Mouse (Mus musculus) midbrain, embryonic 16.5 days (tissue): ENCODE data around the gene Nudt3. TPM values are rescaled to one million over a fixed set of nuclear protein-coding genes. Genes with fewer than 3 reads are reported as not detected.
"Not testable (repeated sequence)": the region's sequence is repeated elsewhere in the genome, so short reads cannot be mapped to it uniquely, and the experiment has no call there.

Experiments used
- ATAC-seq: fragments of 200-750 bp; cut with Nextera tagmentation; 2 replicates; pipeline ENCODE4 v1.8.0; 2017; ENCODE audit warnings: moderate TSS enrichment
- H3K27ac ChIP-seq: fragments of 300-500 bp; sonication (generic); 2 replicates; pipeline ENCODE4 v1.5.1; 2014; ENCODE audit warnings: mild to moderate bottlenecking, low read length, mixed read lengths
- H3K27me3 ChIP-seq: fragments of 300-500 bp; sonication (generic); 2 replicates; pipeline ENCODE4 v1.6.1; 2014; ENCODE audit warnings: low read depth, low read length, mixed read lengths; ENCODE audit not compliant: control insufficient read depth, insufficient read depth
- H3K36me3 ChIP-seq: fragments of 300-500 bp; sonication (generic); 2 replicates; pipeline ENCODE4 v1.6.1; 2014; ENCODE audit warnings: mild to moderate bottlenecking, low read length, moderate library complexity, mixed read lengths; ENCODE audit not compliant: control insufficient read depth, insufficient read depth
- H3K4me1 ChIP-seq: fragments of 300-500 bp; sonication (generic); 2 replicates; pipeline ENCODE4 v1.6.1; 2014; ENCODE audit warnings: mild to moderate bottlenecking, low read length, mixed read lengths; ENCODE audit not compliant: control insufficient read depth, insufficient read depth
- H3K4me2 ChIP-seq: fragments of 300-500 bp; sonication (generic); 2 replicates; pipeline ENCODE4 v1.6.1; 2014; ENCODE audit warnings: mild to moderate bottlenecking, low read length, mixed read lengths
- H3K4me3 ChIP-seq: fragments of 300-500 bp; sonication (generic); 2 replicates; pipeline ENCODE4 v1.5.1; 2014; ENCODE audit warnings: low read depth, mild to moderate bottlenecking, low read length, moderate library complexity, mixed read lengths
- H3K9ac ChIP-seq: fragments of 300-500 bp; sonication (generic); 2 replicates; pipeline ENCODE4 v1.6.1; 2014; ENCODE audit warnings: low read depth, low read length, mixed read lengths
- H3K9me3 ChIP-seq: fragments of 300-500 bp; sonication (generic); replicated peaks from 2 replicates; pipeline ENCODE4 v1.6.1; 2014; ENCODE audit warnings: mild to moderate bottlenecking, low read length, mixed read lengths; ENCODE audit not compliant: control insufficient read depth, poor library complexity, severe bottlenecking
- WGBS: fragments of 180-500 bp; shearing (Covaris S2); extraction: QIAGEN DNeasy Blood & Tissue Kit; methylation state at CpG from one replicate; pipeline ENCODE4 v1.1.7; 2014; 5-methylcytosine and 5-hydroxymethylcytosine counted together
- polyA plus RNA-seq: library from polyadenylated mRNA; unstranded; fragments of >200 nt; fragmentation: Nextera tagmentation; extraction: Ambion mirVana; gene quantifications from 2 replicates; pipeline ENCODE4 v1.2.1, GENCODE M21; 2015

Gene Nudt3
- polyA plus RNA-seq, 1 experiment from 2014 or later: 246 TPM

DNA sequence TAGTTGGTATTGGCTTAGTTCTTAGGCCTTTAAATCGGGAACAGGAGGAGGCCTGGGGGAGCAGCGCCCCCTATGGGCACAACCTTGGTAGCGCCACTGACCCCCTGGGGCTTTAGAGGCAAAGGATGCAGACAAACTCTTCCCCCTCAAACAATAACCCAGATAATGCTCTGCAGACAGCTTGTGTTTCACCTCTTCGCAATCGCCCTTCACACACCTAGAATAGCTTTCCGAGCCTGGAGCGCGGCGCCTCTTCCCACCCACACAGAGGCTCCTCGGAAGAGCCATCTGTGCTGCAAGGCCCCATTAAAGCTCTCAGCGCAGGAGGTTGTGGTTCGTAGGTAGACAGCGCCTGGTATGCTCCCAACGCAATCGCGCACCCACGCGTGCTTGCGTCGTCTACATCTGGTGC lies 15.6 kb upstream of the Nudt3 start:
- no peak for ATAC-seq
- Histone ChIP-seq H3K9me3 (no peaks in the 10 kb centered on the region), H3K4me2 (no peak overlapping the region), H3K9ac (no peak overlapping the region), H3K36me3 (no peaks in the 10 kb centered on the region), H3K4me3 (no peak overlapping the region), H3K27ac (no peak overlapping the region), H3K4me1 (peaks cover 10% of the 10 kb centered on the region), H3K27me3 (no peaks in the 10 kb centered on the region)
- WGBS: 80% methylated on average over 20 of the region's 20 CpGs

DNA sequence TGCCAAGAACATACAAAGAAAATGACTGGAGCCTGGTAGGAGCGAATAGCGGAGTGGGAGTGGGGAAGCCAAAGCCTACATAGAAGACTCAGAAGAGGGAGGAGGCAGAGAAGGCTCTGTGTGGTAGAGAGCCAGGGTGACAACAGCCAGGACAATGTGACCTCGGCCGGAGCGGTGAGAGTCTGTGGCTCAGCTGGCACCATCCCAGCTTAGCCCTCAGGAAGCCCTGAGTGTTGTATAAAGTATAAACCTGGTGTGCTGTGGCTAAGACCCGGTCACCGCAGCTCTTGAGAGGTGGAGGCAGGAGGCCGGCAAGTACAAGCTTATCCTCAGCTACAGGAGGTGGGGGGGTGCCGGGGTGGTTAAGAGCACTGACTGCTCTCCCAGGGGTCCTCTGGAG lies 14.0 kb upstream of the Nudt3 start:
- 63% methylated on average over 9 of the region's 9 CpGs for WGBS
- no peak overlapping the region for H3K4me2 ChIP-seq
- no peak for ATAC-seq
- peaks cover 4% of the 10 kb centered on the region; the same call in 1 of the 2 replicates for H3K36me3 ChIP-seq
- peaks cover 13% of the 10 kb centered on the region for H3K4me1 ChIP-seq
- no peak overlapping the region for H3K4me3 ChIP-seq
- H3K27me3 ChIP-seq: no peaks in the 10 kb centered on the region
- no peak overlapping the region for H3K27ac ChIP-seq
- no peaks in the 10 kb centered on the region for H3K9me3 ChIP-seq
- no peak overlapping the region for H3K9ac ChIP-seq

DNA sequence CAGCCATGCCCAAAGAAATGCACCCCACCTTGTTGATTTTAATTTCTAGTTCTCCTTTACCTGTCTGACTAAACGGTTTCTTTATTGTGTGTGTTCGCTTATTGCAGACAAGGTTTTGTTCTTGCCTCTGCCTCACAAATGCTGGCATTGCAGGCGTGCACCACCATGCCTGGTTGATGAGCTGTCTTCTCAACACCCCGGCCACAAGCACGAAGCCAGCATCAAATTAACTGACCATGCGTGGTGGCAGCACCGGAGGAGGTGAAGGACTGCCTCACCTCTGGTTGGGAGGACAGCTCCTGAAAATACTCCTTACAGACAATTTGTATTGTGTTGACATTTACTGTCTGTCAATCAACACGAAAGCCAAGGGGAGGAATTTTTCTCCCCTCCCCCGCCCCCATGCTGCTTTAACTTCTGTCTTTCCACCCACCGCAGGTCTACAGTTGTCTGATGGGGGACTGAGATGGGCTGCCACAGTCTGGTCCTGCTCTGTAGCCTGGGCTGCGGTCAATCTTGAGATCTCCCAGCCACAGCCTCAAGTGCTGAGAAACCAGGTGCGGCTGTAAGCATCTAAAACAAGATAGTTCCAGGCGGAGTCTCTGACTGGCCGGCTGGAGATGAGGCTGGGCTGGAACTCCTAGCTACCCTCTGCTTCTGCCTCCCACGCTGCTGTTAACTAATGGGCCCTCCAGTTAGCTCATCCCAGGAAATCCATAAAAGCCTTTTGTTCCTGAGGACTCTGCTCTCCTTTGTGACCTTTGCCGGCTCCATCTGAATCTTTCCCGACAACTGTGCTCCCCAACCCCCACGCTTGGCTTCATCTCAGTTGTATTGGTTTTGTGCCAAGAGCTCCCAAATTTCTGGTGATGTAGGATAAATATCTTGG lies 13.1 kb upstream of the Nudt3 start, which contains the start of gene Rps10:
Rps10 (minus strand) TSS at position 538 of the 889 bp plus-strand sequence.
- Histone ChIP-seq H3K4me1 (peaks cover 13% of the 10 kb centered on the region), H3K27me3 (no peaks in the 10 kb centered on the region), H3K4me3 (peak within 1 kb of the TSS; percentile 87), H3K9ac (peak within 1 kb of the TSS; percentile 91; the same call in 1 of the 2 replicates), H3K36me3 (peaks cover 12% of the 10 kb centered on the region), H3K27ac (peak within 1 kb of the TSS; percentile 92), H3K4me2 (peak within 1 kb of the TSS; percentile 80), H3K9me3 (no peaks in the 10 kb centered on the region)
- WGBS: 48% methylated on average over 18 of the region's 18 CpGs
- ATAC-seq: no peak

DNA sequence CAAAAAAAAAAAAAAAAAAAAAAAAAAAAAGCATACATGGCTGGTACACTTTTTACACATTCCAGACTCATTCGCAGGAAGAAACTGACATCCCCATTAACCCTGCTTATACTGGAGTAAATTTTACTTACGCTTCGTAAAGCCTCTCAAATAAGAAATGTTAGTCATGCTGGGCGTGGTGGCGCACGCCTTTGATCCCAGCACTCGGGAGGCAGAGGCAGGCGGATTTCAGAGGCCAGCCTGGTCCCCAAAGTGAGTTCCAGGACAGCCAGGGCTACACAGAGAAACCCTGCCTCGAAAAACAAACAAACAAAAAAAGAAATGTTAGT lies 12.2 kb upstream of the Nudt3 start:
- peak overlapping the region; percentile 91 for H3K9ac ChIP-seq
- H3K27ac ChIP-seq: peak overlapping the region; percentile 92
- H3K36me3 ChIP-seq: peaks cover 19% of the 10 kb centered on the region
- H3K4me1 ChIP-seq: peaks cover 13% of the 10 kb centered on the region
- H3K4me2 ChIP-seq: peak overlapping the region; percentile 80
- not testable (repeated sequence) for ATAC-seq, H3K27me3 ChIP-seq, H3K9me3 ChIP-seq
- 46% methylated on average over 9 of the region's 9 CpGs for WGBS
- H3K4me3 ChIP-seq: peak overlapping the region; percentile 87

DNA sequence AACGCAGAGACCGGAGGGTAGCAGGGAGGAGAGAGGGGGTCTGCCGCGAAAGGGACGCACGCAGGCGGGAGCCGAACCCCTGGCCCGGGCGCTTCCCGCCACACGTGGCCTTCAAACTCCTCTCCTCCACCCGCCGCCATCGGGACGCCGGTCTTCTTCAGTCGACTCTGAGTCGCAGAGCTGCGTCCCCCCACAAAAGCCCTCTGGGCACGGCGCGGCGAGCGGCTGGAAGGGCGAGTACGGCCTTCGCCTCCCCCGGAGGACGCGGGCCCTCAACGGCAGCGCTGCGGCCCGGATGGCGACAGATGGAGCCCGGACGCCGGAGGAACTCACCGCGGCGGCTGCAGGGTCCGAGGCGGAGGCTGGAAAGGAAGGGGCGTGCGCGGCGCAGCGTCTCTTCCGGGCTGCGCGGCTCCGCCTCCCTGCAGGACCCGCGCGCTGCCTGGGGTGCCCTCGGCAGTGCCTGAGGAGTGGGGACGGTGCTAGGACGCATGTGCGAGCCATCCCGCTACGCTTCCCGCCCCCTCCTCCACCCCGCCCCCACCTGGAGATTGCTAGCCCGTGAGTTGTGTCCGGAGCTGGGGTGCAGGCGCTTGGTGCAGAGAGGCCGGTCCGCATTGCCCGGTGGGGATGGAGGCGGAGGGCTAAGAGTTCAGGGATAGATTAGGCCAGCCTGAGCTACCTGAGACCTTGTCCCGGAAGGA lies 11.7 kb upstream of the Nudt3 start, which contains the start of gene RPS10-NUDT3:
RPS10-NUDT3 (minus strand) TSS at position 352 of the 704 bp plus-strand sequence.
- H3K36me3 ChIP-seq: peaks cover 20% of the 10 kb centered on the region
- H3K4me1 ChIP-seq: peaks cover 13% of the 10 kb centered on the region
- peak within 1 kb of the TSS; percentile 87 for H3K4me3 ChIP-seq
- ATAC-seq: peak; percentile 97
- H3K27ac ChIP-seq: peak within 1 kb of the TSS; percentile 92
- no peaks in the 10 kb centered on the region for H3K27me3 ChIP-seq
- peak within 1 kb of the TSS; percentile 80 for H3K4me2 ChIP-seq
- H3K9me3 ChIP-seq: no peaks in the 10 kb centered on the region
- WGBS: 1% methylated on average over 58 of the region's 72 CpGs
- H3K9ac ChIP-seq: peak within 1 kb of the TSS; percentile 91

DNA sequence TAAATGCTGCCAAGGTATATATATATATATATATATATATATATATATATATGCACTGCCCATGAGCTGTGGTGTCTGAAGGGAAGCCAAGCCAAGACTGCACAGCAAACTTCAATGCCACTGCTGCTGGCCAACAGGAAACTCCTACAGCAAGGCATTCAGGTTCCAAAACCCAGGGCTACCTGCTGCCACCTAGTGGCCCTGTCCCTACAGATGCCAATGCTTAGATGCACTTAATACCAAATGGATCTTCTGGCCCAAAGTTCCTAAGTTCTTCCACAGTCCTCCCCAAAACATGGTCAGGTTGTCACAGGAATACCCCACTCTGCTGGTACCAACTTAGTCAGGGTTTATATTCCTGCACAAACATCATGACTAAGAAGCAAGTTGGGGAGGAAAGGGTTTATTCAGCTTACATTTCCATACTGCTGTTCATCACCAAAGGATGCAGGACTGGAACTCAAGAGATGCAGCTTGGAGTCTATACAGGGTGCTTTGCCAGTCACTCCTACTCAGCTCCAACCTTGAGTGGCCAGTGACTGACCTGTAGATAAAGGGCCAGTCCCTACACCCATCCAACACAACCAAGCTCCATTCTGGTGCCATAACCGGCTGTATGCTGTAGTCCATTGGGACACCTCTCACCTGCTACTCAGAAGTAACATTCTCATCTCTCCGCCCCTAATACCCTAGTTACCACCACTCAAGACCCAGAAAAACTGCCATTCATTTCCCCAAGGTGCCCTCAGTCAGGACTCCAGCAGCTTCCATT lies 6.1 kb upstream of the Nudt3 start:
- H3K9ac ChIP-seq: no peak overlapping the region
- no peaks in the 10 kb centered on the region for H3K27me3 ChIP-seq
- peaks cover 20% of the 10 kb centered on the region for H3K36me3 ChIP-seq
- peaks cover 12% of the 10 kb centered on the region for H3K4me1 ChIP-seq
- no peak overlapping the region for H3K27ac ChIP-seq
- H3K9me3 ChIP-seq: no peaks in the 10 kb centered on the region
- H3K4me2 ChIP-seq: no peak overlapping the region
- 71% methylated on average over 2 of the region's 2 CpGs for WGBS
- 0 out of 2 replicates have a peak, but pooled peaks have one; percentile 22 for ATAC-seq
- H3K4me3 ChIP-seq: no peak overlapping the region

DNA sequence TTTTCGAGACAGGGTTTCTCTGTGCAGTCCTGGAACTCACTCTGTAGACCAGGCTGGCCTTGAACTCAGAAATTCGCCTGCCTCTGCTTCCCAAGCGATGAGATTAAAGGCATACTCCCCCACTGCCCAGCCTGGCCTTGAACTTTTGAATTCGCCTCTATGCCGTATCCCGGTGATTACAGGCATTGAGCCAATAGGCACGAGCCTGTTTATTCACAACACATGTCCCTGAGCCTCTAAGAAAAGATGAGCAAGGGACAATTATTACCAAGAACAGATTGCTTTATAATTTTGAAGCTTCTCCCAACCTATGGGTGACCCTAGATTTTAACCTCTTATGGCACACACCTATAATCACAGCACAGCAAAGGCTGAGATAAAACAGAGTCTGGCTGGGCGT lies 5.1 kb upstream of the Nudt3 start:
- 90% methylated on average over 8 of the region's 8 CpGs for WGBS
- H3K4me2 ChIP-seq: no peak overlapping the region
- H3K36me3 ChIP-seq: peaks cover 20% of the 10 kb centered on the region
- no peaks in the 10 kb centered on the region for H3K9me3 ChIP-seq
- no peak overlapping the region for H3K27ac ChIP-seq
- no peaks in the 10 kb centered on the region for H3K27me3 ChIP-seq
- peaks cover 7% of the 10 kb centered on the region for H3K4me1 ChIP-seq
- ATAC-seq: no peak
- no peak overlapping the region for H3K9ac ChIP-seq
- H3K4me3 ChIP-seq: no peak overlapping the region

DNA sequence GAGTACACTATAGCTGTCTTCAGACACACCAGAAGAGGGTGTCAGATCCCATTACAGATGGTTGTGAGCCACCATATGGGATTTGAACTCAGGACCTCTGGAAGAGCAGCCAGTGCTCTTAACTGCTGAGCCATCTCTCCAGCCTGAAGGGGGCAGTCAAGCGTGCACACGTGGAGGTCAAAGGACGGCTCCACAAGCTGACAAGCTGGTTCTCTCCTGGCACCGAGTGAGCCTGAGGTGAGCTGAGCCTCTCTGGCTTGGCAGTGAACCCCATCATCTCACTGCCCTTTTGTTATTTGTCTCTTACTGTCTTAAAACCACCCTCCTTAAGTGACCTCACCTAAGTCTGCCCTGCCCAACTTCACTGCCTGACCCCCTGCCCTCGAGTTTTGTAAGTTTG lies 4.2 kb upstream of the Nudt3 start:
- no peak overlapping the region for H3K9ac ChIP-seq
- H3K4me1 ChIP-seq: peaks cover 6% of the 10 kb centered on the region; the same call in 1 of the 2 replicates
- ATAC-seq: no peak
- no peaks in the 10 kb centered on the region for H3K27me3 ChIP-seq
- H3K4me3 ChIP-seq: no peak overlapping the region
- H3K27ac ChIP-seq: no peak overlapping the region
- 50% methylated on average over 5 of the region's 5 CpGs for WGBS
- H3K36me3 ChIP-seq: peaks cover 17% of the 10 kb centered on the region
- no peaks in the 10 kb centered on the region for H3K9me3 ChIP-seq
- H3K4me2 ChIP-seq: no peak overlapping the region
